Mouse (Mus musculus) cerebellum, postnatal 4 days (tissue): Measurements from ENCODE around the gene Slc39a2.
A peak's percentile ranks its signal among the peaks of the same experiment; 100 is the strongest.
"Not testable (repeated sequence)": the region's sequence is repeated elsewhere in the genome, so short reads cannot be mapped to it uniquely, and the experiment has no call there.

Source experiments
- DNase-seq, 2 experiments: peaks; one replicate each; pipeline ENCODE4 v3.0.0; 2022; ENCODE audit warnings: low spot score in 2 of 2, mixed read lengths in 1 of 2

The Slc39a2 gene

DNA sequence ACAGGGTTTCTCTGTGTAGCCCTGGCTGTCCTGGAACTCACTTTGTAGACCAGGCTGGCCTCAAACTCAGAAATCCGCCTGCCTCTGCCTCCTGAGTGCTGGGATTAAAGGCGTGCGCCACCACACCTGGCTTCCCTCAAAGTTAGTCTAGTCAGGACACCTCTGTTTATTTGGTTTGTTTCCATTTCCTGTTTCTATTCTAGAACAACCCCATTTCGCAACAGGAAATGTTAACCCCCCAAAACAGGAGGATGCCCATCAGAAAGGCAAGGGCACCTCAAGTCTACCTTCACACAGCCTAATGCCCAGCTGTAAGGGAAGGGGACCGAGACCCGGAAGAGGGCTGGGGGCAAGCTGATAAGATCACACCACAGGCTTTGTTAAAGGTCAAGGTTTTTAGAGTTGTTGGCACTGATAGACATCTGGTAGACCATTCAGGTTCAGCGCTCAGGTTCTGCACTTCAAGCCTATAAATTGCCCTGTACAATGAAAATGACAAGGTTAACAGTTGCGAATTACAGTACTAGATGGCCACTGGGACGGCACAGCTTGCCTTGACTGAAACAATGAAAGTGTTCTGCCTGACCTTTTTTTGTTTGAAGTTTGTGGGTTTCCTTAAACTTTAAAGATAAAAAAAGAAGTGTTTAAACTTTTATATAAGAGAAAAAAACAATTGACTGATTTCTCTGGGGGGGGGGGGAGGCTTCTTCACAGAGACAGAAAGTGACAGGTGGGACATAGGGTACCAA, at the start of gene Slc39a2:
TSS of gene Slc39a2 (plus strand) at position 699 of the 749 bp plus-strand sequence.
- no peak for DNase-seq

DNA sequence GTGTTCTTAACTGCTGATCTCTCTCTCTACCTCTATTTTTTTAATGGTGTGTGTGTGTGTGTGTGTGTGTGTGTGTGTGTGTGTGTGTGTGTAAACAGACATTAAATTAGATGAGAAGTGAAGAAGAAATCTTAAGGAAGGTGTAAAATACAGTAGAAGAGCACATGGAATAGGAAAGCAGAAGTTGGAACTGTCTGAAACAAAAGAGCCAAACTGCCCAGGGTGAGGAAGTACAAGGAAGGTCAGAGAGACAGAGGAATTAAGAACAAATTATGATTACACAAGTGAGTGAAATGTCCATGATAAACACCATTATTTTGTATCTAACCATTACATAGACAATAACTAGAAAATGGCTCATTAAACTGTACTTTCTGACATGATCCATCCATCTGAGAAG, 48.8 kb upstream of the Slc39a2 start:
- no peak for DNase-seq

GRCm38 (mm10) chr14:51846566-51846965, 46.1 kb upstream of the Slc39a2 start:
- DNase-seq: no peak

DNA sequence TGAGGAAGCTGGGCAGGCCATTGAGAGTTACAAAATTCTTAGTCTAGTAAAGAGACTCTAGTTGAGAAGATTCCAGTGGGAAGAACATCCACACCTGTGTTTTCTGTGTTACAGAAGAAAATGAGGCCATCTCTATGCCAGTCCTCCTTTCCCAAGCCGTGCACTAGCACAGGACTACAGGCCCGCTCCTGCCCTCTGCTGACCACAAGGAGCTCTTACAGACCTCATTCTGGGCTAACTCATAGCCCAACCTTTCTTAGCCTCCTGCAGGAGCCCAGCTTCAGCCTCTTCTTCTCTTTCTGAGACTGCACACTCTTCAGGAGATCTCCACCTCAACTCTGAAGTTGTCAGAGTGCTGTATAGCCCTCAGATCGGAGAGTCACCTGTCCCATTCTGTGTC, 41.7 kb upstream of the Slc39a2 start:
- not testable (repeated sequence) for DNase-seq

- no peak for DNase-seq
These were observed 39.3 kb upstream of the Slc39a2 start, which contains the start of gene Ear6 for GRCm38 (mm10) chr14:51853399-51853798. Gene Ear6, plus strand, starts transcription at chr14:51853699.

GRCm38 (mm10) chr14:51855280-51855679, 37.4 kb upstream of the Slc39a2 start:
- not testable (repeated sequence) for DNase-seq

DNA sequence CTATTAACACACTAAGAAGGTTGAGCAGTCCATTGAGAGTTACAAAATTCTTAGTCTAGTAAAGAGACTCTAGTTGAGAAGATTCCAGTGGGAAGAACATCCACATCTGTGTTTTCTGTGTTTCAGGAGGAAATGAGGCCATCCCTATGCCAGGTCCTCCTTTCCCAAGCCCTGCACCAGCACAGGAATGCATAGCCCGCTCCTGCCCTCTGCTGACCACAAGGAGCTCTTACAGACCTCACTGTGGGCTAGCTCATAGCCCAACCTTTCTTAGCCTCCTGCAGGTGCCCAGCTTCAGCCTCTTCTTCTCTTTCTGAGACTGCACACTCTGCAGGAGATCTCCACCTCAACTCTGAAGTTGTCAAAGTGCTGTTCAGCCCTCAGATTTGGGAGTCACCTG, 29.1 kb upstream of the Slc39a2 start:
- DNase-seq: peak in 1 of 2 experiments; percentile 6

GRCm38 (mm10) chr14:51870756-51871155, 21.9 kb upstream of the Slc39a2 start:
- DNase-seq: no peak

DNA sequence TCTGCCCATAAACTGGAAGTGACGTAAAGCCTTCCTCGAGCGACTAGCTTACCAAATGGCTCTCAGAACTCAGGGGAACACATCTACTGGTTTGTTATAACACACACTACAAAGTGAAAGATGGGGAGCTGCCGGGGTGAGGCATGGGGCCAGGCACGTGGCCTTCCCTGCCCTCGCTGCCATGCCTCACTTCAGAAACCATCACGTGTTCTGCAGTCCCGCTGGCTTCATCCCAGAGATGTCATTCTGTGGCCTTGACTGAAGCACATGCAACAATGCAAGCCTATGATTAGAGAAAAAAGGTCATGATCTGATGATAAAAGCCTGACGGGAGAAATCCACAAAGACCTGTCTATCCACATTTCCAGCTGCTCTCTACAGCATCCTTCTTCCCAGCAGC, 20.9 kb upstream of the Slc39a2 start:
- no peak for DNase-seq

- DNase-seq: no peak
These were observed 15.2 kb upstream of the Slc39a2 start for GRCm38 (mm10) chr14:51877517-51877916.

GRCm38 (mm10) chr14:51883527-51884030, 9.1 kb upstream of the Slc39a2 start:
- DNase-seq: peak; percentile 40 to 76

DNA sequence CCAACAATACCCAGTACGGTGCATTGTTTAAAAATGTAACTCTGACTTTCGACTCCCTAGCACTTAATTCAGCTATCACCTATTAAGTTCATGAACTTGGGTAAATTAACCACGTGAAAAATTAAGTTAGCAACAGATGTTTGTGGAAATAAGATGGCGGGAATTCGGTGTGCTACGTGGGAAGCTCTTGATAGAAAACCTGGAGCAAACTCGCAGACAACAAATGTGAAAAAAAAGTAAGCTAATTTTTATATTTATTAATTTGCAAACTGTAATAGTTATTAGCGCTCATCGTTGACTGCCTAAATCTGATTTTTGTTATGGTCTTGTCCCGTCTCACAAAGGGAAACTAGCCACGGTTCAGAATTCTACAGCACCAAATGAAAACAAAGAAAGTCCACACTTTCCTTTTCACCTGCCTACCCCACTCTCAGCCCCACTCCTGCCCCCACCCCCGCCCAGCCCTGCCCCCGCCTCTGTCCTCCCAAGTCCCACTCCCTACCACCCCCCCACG, 8.6 kb upstream of the Slc39a2 start:
- DNase-seq: no peak

GRCm38 (mm10) chr14:51884598-51885331, 7.9 kb upstream of the Slc39a2 start, which contains the start of gene Mettl17:
Gene Mettl17, plus strand, starts transcription at chr14:51884842.
- DNase-seq: peak; percentile 75 to 92

GRCm38 (mm10) chr14:51886051-51886450, 6.6 kb upstream of the Slc39a2 start:
- DNase-seq: no peak

- DNase-seq: no peak
These were observed 2.9 kb upstream of the Slc39a2 start for GRCm38 (mm10) chr14:51889833-51890232.

DNA sequence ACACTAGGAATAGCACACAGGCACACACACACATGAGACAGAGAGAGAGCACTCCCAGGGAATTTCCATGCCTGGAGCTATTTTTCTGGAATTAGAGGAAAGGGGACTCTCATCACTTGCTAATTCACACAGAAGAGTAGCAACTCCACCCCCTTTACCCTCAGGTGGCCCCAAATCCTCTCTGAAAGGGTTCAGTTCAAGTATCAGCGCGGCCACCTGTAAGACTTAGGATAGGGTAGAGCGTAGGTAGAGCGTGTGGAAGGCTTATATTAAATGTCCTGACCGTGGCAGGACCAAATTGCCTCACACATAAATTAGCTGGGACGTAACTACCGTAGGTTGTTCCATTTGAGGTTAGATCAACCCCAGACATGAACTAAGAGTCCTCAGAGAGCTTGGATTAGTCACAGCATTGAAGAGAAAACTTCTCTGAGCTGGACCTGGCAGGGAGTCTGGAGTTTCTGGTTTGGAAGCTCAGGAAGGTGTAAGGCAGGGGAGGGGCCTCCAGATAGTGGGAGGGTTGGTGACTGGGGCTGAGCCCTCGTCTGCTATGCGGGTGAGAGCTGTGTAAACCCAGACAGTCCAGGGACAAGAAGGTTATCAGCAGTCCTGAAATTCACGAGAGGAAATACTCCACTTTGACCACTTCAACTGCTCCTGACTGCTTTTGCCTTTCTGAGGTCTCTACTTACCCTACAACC, 555 bp downstream of the Slc39a2 start:
- no peak for DNase-seq

- no peak for DNase-seq
These were observed 1.1 kb downstream of the Slc39a2 start for GRCm38 (mm10) chr14:51893809-51894208.

DNA sequence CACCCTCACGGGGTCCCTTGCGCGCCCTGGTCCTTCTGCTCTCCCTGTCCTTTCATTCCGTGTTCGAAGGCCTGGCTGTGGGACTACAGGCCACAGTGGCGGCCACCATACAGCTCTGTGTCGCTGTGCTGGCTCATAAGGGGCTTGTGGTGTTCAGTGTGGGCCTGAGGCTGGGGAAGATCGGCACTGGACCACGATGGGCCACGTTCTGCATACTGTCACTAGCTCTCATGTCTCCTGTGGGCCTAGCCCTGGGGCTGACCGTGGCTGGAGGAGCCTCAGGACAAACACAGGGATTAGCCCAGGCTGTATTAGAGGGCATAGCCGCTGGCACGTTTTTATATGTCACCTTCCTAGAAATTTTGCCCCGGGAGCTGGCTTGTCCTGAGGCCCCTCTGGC, 2.4 kb downstream of the Slc39a2 start:
- DNase-seq: no peak

DNA sequence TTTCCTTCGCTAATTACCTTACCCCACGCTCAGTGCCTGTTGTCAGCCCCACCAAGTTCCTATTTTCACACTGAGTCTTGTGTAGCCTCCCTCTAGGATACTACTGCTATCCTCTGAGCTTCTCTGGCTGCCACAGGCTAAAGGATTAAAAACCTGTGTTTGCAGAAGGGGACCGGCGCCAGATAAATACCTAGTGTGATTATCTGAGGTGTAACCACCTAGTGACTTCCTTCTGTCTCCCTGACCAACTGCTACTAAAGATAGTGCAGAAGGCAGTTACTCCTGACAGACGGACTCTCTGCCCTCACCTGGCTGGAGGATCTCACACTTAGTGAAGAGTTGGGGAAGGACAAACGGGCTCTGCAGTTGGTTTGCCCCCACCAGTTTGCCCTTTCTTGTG, 3.3 kb downstream of the Slc39a2 start:
- no peak for DNase-seq

DNA sequence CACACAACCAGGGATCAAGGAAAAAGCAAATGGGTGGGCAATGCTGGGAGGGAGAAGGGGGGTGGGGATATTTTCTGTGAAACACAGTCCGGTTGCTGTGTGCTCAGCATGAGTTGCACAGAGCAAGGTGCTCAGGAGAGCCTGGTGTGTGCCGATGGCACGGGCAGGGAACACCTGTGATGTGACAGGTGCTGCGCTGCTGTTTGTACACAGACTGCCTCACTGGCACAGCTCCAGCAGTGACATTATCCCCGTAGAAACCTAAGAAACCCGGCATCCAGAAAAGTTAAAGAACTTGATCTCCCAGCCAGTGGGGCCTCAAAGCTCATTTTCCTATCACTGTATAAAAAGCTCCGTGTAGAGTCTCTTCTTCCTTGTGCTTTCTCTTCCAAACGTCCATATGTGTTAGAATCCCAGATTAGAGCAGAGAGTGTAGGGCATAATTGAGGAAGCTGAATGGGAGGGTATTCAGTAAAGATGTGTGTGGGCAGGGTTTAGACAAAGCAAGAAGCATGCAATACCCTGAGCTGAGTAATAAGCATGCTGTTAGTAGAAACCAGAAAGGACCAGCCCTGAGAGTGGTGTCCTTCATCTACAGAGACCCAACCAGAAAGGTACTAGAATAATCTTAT, 4.0 kb downstream of the Slc39a2 start:
- no peak for DNase-seq

DNA sequence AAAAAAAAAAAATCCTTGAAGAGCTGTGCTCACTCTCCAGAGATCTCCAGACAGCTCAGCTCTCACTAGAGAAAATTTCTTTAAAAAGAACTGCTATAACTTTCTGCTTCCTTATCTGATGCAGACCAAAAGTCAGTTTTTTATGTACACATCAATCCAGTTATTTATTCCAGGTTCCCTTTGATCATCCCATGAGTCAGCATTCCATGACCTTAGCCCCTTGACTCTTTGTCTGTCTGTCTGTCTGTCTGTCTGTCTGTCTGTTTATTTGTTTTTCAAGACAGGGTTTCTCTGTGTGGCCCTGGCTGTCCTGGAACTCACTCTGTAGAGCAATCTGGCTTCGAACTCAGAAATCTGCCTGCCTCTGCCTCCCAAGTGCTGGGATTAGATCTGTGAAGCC, 6.7 kb downstream of the Slc39a2 start:
- DNase-seq: no peak
